Mouse (Mus musculus) left cerebral cortex, postnatal 14 days (tissue): ENCODE results near the gene B4galnt1. TPM values are rescaled to one million over a fixed set of nuclear protein-coding genes. Genes with fewer than 3 reads are reported as not detected.
"Not testable (repeated sequence)": the region's sequence is repeated elsewhere in the genome, so short reads cannot be mapped to it uniquely, and the experiment has no call there.

Source experiments
- DNase-seq, 2 experiments: peaks; one replicate each; pipeline ENCODE4 v3.0.0; 2021 to 2022; ENCODE audit warnings: low spot score in 2 of 2, mixed read lengths in 1 of 2
- intact Hi-C: fragments of 180-260 bp; cut with DNase I; formaldehyde crosslinking; loops from one replicate; pipeline ENCODE4 v1.15.1; 2025
- total RNA-seq, 2 experiments: library from RNA; stranded (reverse); gene quantifications; 2 replicates each; pipeline ENCODE4 v1.2.3; 2021

Gene B4galnt1
- total RNA-seq, 2 experiments from 2014 or later: 108 to 110 TPM

- intact Hi-C loops: no loop called here
- no peak for DNase-seq
Measured at GRCm38 (mm10) chr10:127138328-127139141, 26.5 kb upstream of the B4galnt1 start.

GRCm38 (mm10) chr10:127140971-127141370 is 24.1 kb upstream of the B4galnt1 start:
- intact Hi-C loops: no loop called here
- no peak for DNase-seq

- intact Hi-C loops: no loop called here
- DNase-seq: no peak
Measured at GRCm38 (mm10) chr10:127141500-127141899, 23.5 kb upstream of the B4galnt1 start.

- no peak for DNase-seq
- intact Hi-C loops: no loop called here
Measured at GRCm38 (mm10) chr10:127143228-127143627, 21.8 kb upstream of the B4galnt1 start.

- intact Hi-C loops: no loop called here
- DNase-seq: no peak
Measured at GRCm38 (mm10) chr10:127144536-127144935, 20.5 kb upstream of the B4galnt1 start.

GRCm38 (mm10) chr10:127145303-127145702 is 19.7 kb upstream of the B4galnt1 start:
- intact Hi-C loops: no loop called here

GRCm38 (mm10) chr10:127147135-127147534 is 17.9 kb upstream of the B4galnt1 start:
- no peak for DNase-seq
- intact Hi-C loops: no loop called here

More at GRCm38 (mm10) chr10:127145303-127145702, 19.7 kb upstream of the B4galnt1 start:
- no peak for DNase-seq

GRCm38 (mm10) chr10:127150471-127150872 is 14.6 kb upstream of the B4galnt1 start:
- intact Hi-C loops: no loop called here
- no peak for DNase-seq

GRCm38 (mm10) chr10:127151233-127151632 is 13.8 kb upstream of the B4galnt1 start:
- intact Hi-C loops, DNase-seq: not testable (repeated sequence)

- DNase-seq, intact Hi-C loops: not testable (repeated sequence)
Measured at GRCm38 (mm10) chr10:127152556-127152955, 12.5 kb upstream of the B4galnt1 start.

GRCm38 (mm10) chr10:127153323-127153722 is 11.7 kb upstream of the B4galnt1 start:
- no peak for DNase-seq
- intact Hi-C loops: no loop called here

- no peak for DNase-seq
- intact Hi-C loops: no loop called here
Measured at GRCm38 (mm10) chr10:127154241-127154640, 10.8 kb upstream of the B4galnt1 start.

- intact Hi-C loops: no loop called here
- no peak for DNase-seq
Measured at GRCm38 (mm10) chr10:127154652-127155051, 10.4 kb upstream of the B4galnt1 start.

- no peak for DNase-seq
- intact Hi-C loops: no loop called here
Measured at GRCm38 (mm10) chr10:127156089-127156488, 8.9 kb upstream of the B4galnt1 start.

- intact Hi-C loops: no loop called here
- DNase-seq: no peak
Measured at GRCm38 (mm10) chr10:127156511-127156910, 8.5 kb upstream of the B4galnt1 start.

- intact Hi-C loops: no loop called here
- DNase-seq: no peak
Measured at GRCm38 (mm10) chr10:127158471-127158870, 6.6 kb upstream of the B4galnt1 start.

GRCm38 (mm10) chr10:127160081-127160480 is 4.9 kb upstream of the B4galnt1 start:
- DNase-seq: peak in 1 of 2 experiments; percentile 43
- intact Hi-C loops: no loop called here

- intact Hi-C loops: no loop called here
- DNase-seq: no peak
Measured at GRCm38 (mm10) chr10:127160728-127161127, 4.3 kb upstream of the B4galnt1 start.

GRCm38 (mm10) chr10:127162771-127163261 is 2.2 kb upstream of the B4galnt1 start:
- intact Hi-C loops, DNase-seq: not testable (repeated sequence)

- intact Hi-C loops: loop anchor here (2.0 kb wide), 1 partner anchor 41 kb away; no protein-coding TSS in a partner anchor
- DNase-seq: no peak
Measured at GRCm38 (mm10) chr10:127164190-127164589, 835 bp upstream of the B4galnt1 start.

- intact Hi-C loops: loop anchor here (2.0 kb wide), 1 partner anchor 43 kb away; no protein-coding TSS in a partner anchor
- no peak for DNase-seq
Measured at GRCm38 (mm10) chr10:127165354-127165653, 279 bp downstream of the B4galnt1 start.
